Mouse (Mus musculus): ENCODE results near the gene Rab3ip. TPM values are rescaled to one million over a fixed set of nuclear protein-coding genes. Genes with fewer than 3 reads are reported as not detected.

The Rab3ip gene
- polyA plus RNA-seq, 1 experiment from 2014 or later: 47.3 TPM

DNA sequence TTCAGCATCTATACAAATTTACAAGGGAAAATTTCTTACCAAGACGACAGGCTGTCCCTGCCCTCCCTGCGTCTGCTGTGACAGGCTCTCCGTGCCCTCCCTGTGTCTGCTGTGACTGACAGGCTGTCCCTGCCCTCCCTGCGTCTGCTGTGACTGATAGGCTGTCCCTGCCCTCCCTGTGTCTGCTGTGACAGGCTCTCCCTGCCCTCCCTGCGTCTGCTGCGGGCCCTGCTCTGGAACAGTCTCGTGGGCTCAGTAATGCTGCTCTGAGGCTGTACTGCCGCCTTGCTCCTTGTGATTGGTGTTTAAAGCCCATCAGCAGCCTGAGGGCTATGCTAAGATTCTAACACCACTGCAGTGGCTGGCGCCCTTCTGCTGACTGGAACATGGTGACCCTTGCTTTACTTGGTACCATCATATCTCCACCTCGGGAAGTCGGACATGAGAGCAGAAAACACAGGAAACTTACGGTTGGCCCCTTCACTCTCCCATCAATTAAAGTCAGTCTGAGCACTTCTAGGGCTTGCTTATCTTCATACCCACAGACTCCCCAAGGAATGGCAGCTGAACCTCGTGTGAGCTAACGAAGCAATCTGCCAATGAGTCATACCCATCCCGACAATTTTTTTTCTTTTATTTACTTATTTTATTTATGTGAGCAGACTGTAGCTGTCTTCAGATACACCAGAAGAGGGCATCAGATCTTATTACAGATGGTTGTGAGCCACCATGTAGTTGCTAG is 41.5 kb downstream of the Rab3ip start:
- Histone ChIP-seq H3K27ac (replicated peaks) (no peak overlapping the region), H3K4me1 (no peaks in the 10 kb centered on the region), H3K4me3 (no peak overlapping the region), H3K36me3 (peaks cover 99% of the 10 kb centered on the region), H3K27me3 (ENCODE audit: low read depth, poor library complexity, severe bottlenecking) (no peaks in the 10 kb centered on the region), H3K9me3 (replicated peaks) (no peaks in the 10 kb centered on the region)
- 87% methylated on average over 15 of the region's 15 CpGs for WGBS
- no peak for DNase-seq (ENCODE audit: low spot score)

DNA sequence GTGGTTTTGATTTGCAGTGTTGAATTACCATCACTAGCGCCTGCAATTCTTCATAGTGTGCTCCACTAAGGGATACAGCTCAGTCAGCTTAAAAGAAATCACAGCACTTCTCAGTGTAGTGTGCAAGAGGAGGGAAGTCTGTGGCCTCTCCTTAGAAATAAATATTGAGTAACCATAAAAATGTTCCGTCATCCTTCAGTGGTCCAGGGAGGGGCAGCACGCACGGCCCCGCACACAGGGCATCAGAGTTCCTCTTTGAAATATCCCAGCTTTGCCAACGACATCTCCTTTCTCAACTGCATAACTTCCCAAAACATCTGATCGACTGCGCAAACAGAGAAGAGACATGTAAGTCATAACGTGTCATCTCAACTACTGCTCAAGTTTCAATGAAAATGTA is 43.8 kb downstream of the Rab3ip start:
- peaks cover 84% of the 10 kb centered on the region for H3K36me3 ChIP-seq
- no peak overlapping the region for H3K4me3 ChIP-seq
- 99% methylated on average over 9 of the region's 9 CpGs for WGBS

DNA sequence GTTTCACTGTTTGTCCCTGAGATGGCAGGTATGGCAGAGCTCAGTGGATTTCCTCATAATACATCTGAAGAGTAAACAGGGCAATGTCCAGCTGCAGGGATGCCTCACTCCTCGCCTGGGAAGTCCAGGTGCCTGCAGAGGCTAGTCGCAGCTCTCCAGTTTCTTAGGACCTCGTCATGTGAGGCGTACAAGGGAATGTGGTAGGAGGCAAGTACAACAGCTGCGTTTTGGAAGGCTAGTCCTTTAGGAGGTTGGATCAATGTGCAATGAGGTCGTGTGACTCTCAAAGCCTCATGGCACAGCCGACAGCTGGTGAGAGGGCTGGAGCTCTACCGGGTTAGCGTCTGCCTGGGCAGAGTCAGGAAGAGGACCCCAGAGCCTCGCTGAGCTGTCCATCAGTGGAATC is 46.1 kb downstream of the Rab3ip start:
- no peaks in the 10 kb centered on the region for H3K27me3 ChIP-seq (ENCODE audit: low read depth, poor library complexity, severe bottlenecking)
- H3K4me3 ChIP-seq: no peak overlapping the region
- no peak overlapping the region for H3K27ac ChIP-seq (replicated peaks)
- no peaks in the 10 kb centered on the region for H3K4me1 ChIP-seq
- 90% methylated on average over 10 of the region's 10 CpGs for WGBS
- H3K36me3 ChIP-seq: peaks cover 61% of the 10 kb centered on the region
- H3K9me3 ChIP-seq (replicated peaks): no peaks in the 10 kb centered on the region
- DNase-seq (ENCODE audit: low spot score): no peak

More for the DNA sequence above, 43.8 kb downstream of the Rab3ip start:
- Histone ChIP-seq H3K4me1 (no peaks in the 10 kb centered on the region), H3K27ac (replicated peaks) (no peak overlapping the region), H3K9me3 (replicated peaks) (no peaks in the 10 kb centered on the region), H3K27me3 (ENCODE audit: low read depth, poor library complexity, severe bottlenecking) (no peaks in the 10 kb centered on the region)
- DNase-seq (ENCODE audit: low spot score): no peak

DNA sequence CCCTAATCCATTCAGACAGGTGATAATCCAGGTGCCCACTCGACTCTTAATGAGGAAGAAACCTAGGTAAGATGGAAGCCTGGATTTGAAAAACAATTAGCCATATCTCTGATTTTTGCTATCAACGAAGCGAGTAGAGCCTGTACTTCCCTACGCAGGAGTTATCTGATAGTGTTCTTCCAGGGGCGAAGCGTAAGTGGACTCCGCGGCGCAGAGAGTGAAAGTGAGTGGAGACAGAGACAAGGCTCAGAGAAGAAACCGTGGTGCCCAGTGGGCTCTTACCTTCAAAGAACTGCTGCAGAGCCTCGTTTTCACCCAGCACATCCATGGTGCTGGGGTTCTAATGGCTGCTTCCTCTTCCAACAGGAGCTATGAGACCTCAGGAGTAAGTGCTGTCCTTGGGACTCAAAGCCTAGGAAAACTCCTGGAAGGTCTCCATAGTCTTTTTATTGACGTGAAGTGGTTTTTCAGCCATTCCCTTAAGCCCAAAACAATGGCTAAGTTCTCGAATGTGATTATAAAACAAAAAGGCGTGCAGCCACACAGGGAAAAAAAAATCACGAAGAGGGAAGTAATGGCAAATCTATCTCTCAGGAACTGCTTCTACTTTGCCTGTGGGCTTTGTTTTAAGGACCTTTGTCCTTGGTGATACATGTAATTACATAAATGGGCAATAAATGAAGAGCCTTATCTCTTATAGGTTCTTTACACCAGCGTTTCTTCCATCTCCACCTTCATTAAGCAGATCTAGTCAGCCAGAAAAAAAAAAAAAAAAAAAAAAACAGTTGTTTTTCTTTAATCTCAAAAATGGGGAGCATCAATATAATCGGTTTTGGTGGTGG is 54.0 kb downstream of the Rab3ip start, which contains the start of gene Myrfl:
Gene Myrfl, minus strand, starts transcription at position 584 of the 842 bp plus-strand sequence.
- WGBS: 81% methylated on average over 17 of the region's 17 CpGs
- Histone ChIP-seq H3K36me3 (no peaks in the 10 kb centered on the region), H3K9me3 (replicated peaks) (no peaks in the 10 kb centered on the region), H3K4me1 (no peaks in the 10 kb centered on the region), H3K27ac (replicated peaks) (no peak within 1 kb of the TSS), H3K27me3 (ENCODE audit: low read depth, poor library complexity, severe bottlenecking) (no peaks in the 10 kb centered on the region), H3K4me3 (no peak within 1 kb of the TSS)
- no peak for DNase-seq (ENCODE audit: low spot score)

DNA sequence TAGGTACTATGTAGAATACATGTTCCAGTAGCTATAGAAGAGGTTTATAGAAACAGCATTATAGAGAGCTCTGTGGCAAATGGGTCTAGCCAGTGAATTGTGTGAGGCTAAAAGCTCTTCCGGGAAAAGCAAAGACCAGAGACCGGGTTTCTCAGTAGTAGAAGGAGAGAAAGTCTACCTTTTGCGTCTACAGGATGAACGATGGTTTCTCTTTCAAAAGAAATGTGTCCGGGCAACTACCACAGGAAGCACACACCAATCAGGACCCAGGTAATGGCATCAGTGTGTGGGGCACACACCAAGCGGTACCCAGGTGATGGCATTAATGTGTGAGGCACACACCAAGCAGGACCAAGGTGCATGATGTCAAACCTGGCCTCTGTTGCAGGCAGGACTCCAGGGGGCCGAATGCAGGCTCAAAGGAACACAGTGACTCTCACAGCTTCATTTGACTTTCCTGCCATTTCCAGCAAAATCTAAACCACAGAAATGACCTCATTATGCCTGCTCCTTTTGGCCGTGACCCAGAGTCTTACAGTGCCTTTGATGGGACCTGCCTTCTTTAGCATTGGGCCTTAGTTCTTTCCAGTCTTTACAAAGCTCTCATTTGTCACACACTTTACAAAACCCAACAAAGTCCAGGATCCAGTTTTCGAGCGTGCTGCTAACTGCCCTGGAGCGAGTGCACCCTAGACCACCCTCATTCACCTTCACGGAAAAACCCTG is 55.3 kb downstream of the Rab3ip start:
- Histone ChIP-seq H3K27ac (replicated peaks) (no peak overlapping the region), H3K4me3 (no peak overlapping the region), H3K36me3 (no peaks in the 10 kb centered on the region), H3K27me3 (ENCODE audit: low read depth, poor library complexity, severe bottlenecking) (no peaks in the 10 kb centered on the region), H3K9me3 (replicated peaks) (no peaks in the 10 kb centered on the region), H3K4me1 (no peaks in the 10 kb centered on the region)
- 91% methylated on average over 12 of the region's 12 CpGs for WGBS
- DNase-seq (ENCODE audit: low spot score): no peak

DNA sequence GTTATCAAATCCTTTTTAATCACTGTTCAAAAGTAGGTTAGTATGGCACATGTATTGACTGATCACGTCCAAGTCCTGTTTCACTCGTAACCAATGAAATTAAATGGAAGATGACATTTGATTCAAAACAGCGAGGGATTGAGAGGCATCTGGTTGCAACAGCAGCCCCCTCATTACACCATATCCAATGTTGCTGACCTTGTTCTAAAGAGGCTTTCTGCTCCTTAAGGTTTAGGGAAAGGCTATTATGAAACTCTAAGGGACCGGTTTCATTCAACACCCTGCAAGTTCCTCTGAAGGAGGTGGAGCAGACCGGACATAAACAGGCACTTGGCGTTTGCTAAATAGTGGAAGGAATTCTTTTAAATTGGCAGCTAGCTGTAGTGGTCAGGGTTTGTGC is 56.0 kb downstream of the Rab3ip start:
- no peaks in the 10 kb centered on the region for H3K9me3 ChIP-seq (replicated peaks)
- H3K27me3 ChIP-seq (ENCODE audit: low read depth, poor library complexity, severe bottlenecking): no peaks in the 10 kb centered on the region
- no peak overlapping the region for H3K4me3 ChIP-seq
- H3K36me3 ChIP-seq: no peaks in the 10 kb centered on the region
- H3K4me1 ChIP-seq: no peaks in the 10 kb centered on the region
- no peak for DNase-seq (ENCODE audit: low spot score)
- WGBS: 89% methylated on average over 6 of the region's 6 CpGs
- no peak overlapping the region for H3K27ac ChIP-seq (replicated peaks)

DNA sequence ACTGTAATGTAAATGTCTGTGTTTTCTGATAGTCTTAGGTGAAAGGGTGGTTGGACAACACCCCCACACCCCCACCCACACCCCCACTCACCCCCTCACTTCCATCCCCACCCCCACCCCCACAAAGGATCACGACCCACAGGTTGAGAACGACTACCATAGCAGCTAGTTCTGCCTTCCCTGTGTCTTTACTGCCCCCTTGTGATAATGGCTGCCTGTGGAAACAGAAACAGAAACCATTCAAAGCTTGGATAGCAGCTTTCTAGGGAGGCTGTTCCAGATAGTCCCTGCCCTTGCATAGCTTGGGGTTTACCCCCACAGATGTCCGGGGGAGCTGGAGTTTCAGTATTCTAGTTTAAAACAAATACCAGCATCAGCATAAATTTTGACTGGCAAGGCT is 56.8 kb downstream of the Rab3ip start:
- Histone ChIP-seq H3K27ac (replicated peaks) (no peak overlapping the region), H3K9me3 (replicated peaks) (no peaks in the 10 kb centered on the region)
- 26% methylated on average over 3 of the region's 3 CpGs for WGBS

DNA sequence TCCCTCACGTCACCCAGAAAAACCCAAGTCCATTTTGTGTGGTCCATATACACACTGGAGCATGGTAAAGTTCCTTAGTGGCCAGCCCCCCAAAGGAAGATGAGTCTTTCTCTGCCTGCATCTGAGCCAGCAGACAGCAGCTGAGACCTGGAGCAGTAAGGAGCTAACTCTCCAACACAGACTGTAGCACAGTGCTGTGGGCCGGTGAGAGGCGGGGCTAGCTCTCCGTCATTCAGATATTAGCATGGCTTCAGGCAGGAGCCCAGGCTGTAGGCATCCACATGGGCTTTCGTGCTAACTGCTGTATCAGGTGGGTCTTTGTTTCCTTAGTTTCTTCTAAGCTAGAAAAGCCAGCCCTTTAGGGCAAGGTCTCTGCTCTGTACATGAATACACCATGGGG is 60.0 kb downstream of the Rab3ip start:
- Histone ChIP-seq H3K4me3 (no peak overlapping the region), H3K27me3 (ENCODE audit: low read depth, poor library complexity, severe bottlenecking) (no peaks in the 10 kb centered on the region), H3K9me3 (replicated peaks) (no peaks in the 10 kb centered on the region), H3K4me1 (no peaks in the 10 kb centered on the region), H3K36me3 (no peaks in the 10 kb centered on the region), H3K27ac (replicated peaks) (no peak overlapping the region)
- DNase-seq (ENCODE audit: low spot score): no peak
- WGBS: 51% methylated on average over 5 of the region's 5 CpGs

More for the DNA sequence above, 56.8 kb downstream of the Rab3ip start:
- H3K4me3 ChIP-seq: no peak overlapping the region
- no peak for DNase-seq (ENCODE audit: low spot score)
- no peaks in the 10 kb centered on the region for H3K27me3 ChIP-seq (ENCODE audit: low read depth, poor library complexity, severe bottlenecking)
- H3K4me1 ChIP-seq: no peaks in the 10 kb centered on the region
- no peaks in the 10 kb centered on the region for H3K36me3 ChIP-seq

DNA sequence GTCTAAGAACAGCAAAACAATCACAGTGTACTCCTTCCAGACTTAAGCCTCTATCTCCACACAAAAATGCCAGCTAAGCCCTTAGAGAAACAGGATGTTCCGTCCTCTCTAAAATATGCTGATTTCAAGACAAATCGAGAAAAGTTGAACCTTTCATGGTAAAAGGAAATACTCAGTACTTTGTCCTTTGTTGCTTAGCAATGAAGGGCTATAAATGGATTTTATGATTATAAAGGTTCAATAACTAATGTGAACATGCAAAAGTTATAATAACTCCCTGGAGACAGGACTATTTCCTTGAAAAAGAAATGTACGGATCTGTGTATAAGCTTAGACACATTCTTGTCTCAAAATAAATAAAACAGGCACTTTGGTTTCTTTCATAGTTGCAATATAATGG is 66.0 kb downstream of the Rab3ip start:
- Histone ChIP-seq H3K9me3 (replicated peaks) (no peaks in the 10 kb centered on the region), H3K4me3 (no peak overlapping the region), H3K36me3 (no peaks in the 10 kb centered on the region), H3K27me3 (ENCODE audit: low read depth, poor library complexity, severe bottlenecking) (no peaks in the 10 kb centered on the region), H3K4me1 (no peaks in the 10 kb centered on the region), H3K27ac (replicated peaks) (no peak overlapping the region)
- 90% methylated on average over 3 of the region's 3 CpGs for WGBS
- DNase-seq (ENCODE audit: low spot score): no peak

DNA sequence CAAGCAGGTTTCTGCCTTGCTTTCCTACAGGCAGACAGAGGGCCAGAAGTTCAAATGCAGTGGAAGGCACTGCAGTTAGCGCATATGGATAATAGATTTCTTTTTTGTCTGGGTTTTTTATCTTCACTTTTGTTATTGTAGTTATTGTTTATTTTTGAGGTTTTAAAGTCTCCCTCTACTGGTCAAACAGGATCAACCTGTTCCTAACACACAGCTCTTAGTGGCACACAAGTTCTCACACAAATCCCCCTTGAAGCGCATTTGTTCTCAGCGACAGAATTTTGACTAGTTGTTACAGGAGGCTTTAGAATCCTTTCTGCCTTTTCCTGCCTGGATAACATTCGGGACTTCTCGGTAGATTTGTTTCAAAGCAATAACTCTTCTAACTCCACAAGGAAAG is 67.0 kb downstream of the Rab3ip start:
- H3K27ac ChIP-seq (replicated peaks): no peak overlapping the region
- H3K4me3 ChIP-seq: no peak overlapping the region
- no peak for DNase-seq (ENCODE audit: low spot score)
- WGBS: 76% methylated on average over 5 of the region's 5 CpGs
- no peaks in the 10 kb centered on the region for H3K36me3 ChIP-seq
- H3K9me3 ChIP-seq (replicated peaks): no peaks in the 10 kb centered on the region
- H3K27me3 ChIP-seq (ENCODE audit: low read depth, poor library complexity, severe bottlenecking): no peaks in the 10 kb centered on the region
- no peaks in the 10 kb centered on the region for H3K4me1 ChIP-seq

DNA sequence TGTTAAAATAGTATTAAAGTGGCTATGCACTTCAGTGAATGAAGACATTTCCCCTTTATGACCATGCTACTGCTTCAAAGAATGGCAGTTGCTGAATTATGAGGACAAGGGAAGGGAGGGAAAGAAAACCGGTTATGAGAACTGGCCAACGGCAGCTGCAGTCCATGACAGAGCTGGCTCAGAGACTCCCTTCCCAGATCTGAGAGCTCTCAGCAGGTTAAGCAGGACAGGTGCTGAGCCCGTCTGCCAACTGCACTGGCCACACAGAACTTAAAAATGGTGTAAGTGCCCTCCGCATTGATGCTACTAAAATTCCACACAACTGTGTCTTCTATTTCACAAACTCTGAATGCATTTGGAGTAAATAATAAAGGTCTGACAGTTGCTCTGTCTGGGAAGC is 73.1 kb downstream of the Rab3ip start:
- DNase-seq (ENCODE audit: low spot score): no peak
- no peaks in the 10 kb centered on the region for H3K4me1 ChIP-seq
- WGBS: 87% methylated on average over 4 of the region's 4 CpGs
- no peaks in the 10 kb centered on the region for H3K36me3 ChIP-seq
- H3K4me3 ChIP-seq: no peak overlapping the region
- no peaks in the 10 kb centered on the region for H3K9me3 ChIP-seq (replicated peaks)
- H3K27me3 ChIP-seq (ENCODE audit: low read depth, poor library complexity, severe bottlenecking): no peaks in the 10 kb centered on the region
- no peak overlapping the region for H3K27ac ChIP-seq (replicated peaks)

DNA sequence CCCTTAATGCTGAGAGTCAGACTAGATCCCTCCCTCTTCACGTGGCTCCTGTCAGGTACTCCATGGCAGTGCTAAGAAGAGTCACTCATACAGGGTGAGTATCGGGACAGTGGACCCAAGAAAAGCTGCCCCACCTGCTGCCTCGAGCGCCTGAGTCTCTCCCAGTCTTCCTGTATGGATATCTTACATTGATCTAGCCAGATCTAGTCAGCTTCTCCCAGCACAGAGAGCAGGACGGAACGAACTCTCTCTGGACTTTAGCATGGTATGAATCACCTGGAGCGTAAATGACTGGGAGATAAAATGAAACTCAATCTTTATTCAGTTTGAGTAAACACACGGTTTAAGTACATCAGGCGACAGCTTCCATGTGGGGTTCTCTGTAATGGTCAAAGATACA is 76.1 kb downstream of the Rab3ip start:
- H3K4me1 ChIP-seq: no peaks in the 10 kb centered on the region
- no peaks in the 10 kb centered on the region for H3K36me3 ChIP-seq
- H3K27ac ChIP-seq (replicated peaks): no peak overlapping the region
- H3K27me3 ChIP-seq (ENCODE audit: low read depth, poor library complexity, severe bottlenecking): no peaks in the 10 kb centered on the region
- H3K9me3 ChIP-seq (replicated peaks): no peaks in the 10 kb centered on the region
- H3K4me3 ChIP-seq: no peak overlapping the region
- DNase-seq (ENCODE audit: low spot score): no peak
- 89% methylated on average over 9 of the region's 9 CpGs for WGBS

DNA sequence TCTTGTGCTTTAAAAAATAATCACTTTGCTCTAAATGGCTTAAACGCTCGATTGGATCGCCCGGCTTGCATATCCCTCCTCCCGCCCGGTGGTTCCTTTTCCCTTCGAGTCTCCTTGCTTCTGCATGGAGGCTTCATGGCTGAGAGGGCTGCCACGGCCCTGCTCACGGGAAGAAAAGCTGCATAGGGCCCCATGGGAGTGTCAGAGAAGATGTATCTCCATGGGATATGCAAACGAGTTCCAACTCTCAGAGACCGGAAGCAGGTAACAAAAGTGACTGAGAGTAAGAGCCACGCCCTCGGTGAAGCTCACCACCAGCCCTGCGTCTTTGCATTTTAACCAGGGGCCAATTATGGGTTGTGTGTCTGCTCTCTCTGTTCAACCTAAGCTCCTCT is 78.6 kb downstream of the Rab3ip start:
- WGBS: 81% methylated on average over 14 of the region's 14 CpGs
- H3K9me3 ChIP-seq (replicated peaks): no peaks in the 10 kb centered on the region
- H3K27ac ChIP-seq (replicated peaks): no peak overlapping the region
- no peaks in the 10 kb centered on the region for H3K27me3 ChIP-seq (ENCODE audit: low read depth, poor library complexity, severe bottlenecking)
- H3K4me3 ChIP-seq: no peak overlapping the region
- no peaks in the 10 kb centered on the region for H3K4me1 ChIP-seq
- H3K36me3 ChIP-seq: no peaks in the 10 kb centered on the region
- DNase-seq (ENCODE audit: low spot score): no peak

Measured in midbrain, embryonic 10.5 days (tissue).